Mouse (Mus musculus) heart, postnatal 25 days (tissue): ENCODE data around the gene Satb2. TPM values are rescaled to one million over a fixed set of nuclear protein-coding genes. Genes with fewer than 3 reads are reported as not detected.

Source experiments
- DNase-seq: peaks from one replicate; pipeline ENCODE4 v3.0.0; 2022; ENCODE audit warnings: low spot score
- intact Hi-C: fragments of 180-260 bp; cut with DNase I; formaldehyde crosslinking; loops from one replicate; pipeline ENCODE4 v1.15.1; 2025
- total RNA-seq, 2 experiments: library from RNA; stranded (reverse); gene quantifications; 2 replicates each; pipeline ENCODE4 v1.2.3; 2021

Gene Satb2
- total RNA-seq, 2 experiments from 2014 or later = 0.34 to 0.39 TPM

- intact Hi-C loops = loop anchor here (5.0 kb wide), 1 partner anchor 1083 kb away; no protein-coding TSS in a partner anchor
Observed at GRCm38 (mm10) chr1:56975546-56975945, 2.9 kb downstream of the Satb2 start.

GRCm38 (mm10) chr1:56974187-56974586 lies 4.3 kb downstream of the Satb2 start:
- intact Hi-C loops = no loop called here
- DNase-seq = no peak

More at GRCm38 (mm10) chr1:56975546-56975945, 2.9 kb downstream of the Satb2 start:
- no peak for DNase-seq

- no peak for DNase-seq
- intact Hi-C loops = no loop called here
Observed at GRCm38 (mm10) chr1:56973593-56973950, 4.9 kb downstream of the Satb2 start.

- intact Hi-C loops = no loop called here
- peak; percentile 87 for DNase-seq
Observed at GRCm38 (mm10) chr1:56972950-56973592, 5.4 kb downstream of the Satb2 start.

GRCm38 (mm10) chr1:56972251-56972949 lies 6.0 kb downstream of the Satb2 start:
- DNase-seq = peak; percentile 30
- intact Hi-C loops = no loop called here

- intact Hi-C loops = no loop called here
Observed at GRCm38 (mm10) chr1:56971942-56972250, 6.6 kb downstream of the Satb2 start.

GRCm38 (mm10) chr1:56971441-56971861 lies 7.0 kb downstream of the Satb2 start:
- intact Hi-C loops = no loop called here

More at GRCm38 (mm10) chr1:56971942-56972250, 6.6 kb downstream of the Satb2 start:
- DNase-seq = no peak

GRCm38 (mm10) chr1:56970740-56971141 lies 7.7 kb downstream of the Satb2 start:
- intact Hi-C loops = no loop called here
- DNase-seq = no peak

More at GRCm38 (mm10) chr1:56971441-56971861, 7.0 kb downstream of the Satb2 start:
- DNase-seq = no peak

- intact Hi-C loops = no loop called here
- no peak for DNase-seq
Observed at GRCm38 (mm10) chr1:56969364-56970360, 8.8 kb downstream of the Satb2 start.

GRCm38 (mm10) chr1:56965879-56966579 lies 12.4 kb downstream of the Satb2 start:
- intact Hi-C loops = no loop called here
- DNase-seq = no peak

GRCm38 (mm10) chr1:56964493-56964892 lies 14.0 kb downstream of the Satb2 start:
- intact Hi-C loops = no loop called here
- DNase-seq = no peak

- DNase-seq = no peak
- intact Hi-C loops = no loop called here
Observed at GRCm38 (mm10) chr1:56963291-56963690, 15.2 kb downstream of the Satb2 start.

- intact Hi-C loops = no loop called here
- no peak for DNase-seq
Observed at GRCm38 (mm10) chr1:56958996-56959395, 19.5 kb downstream of the Satb2 start.

GRCm38 (mm10) chr1:56957942-56958341 lies 20.5 kb downstream of the Satb2 start:
- intact Hi-C loops = no loop called here
- no peak for DNase-seq

GRCm38 (mm10) chr1:56956811-56957210 lies 21.6 kb downstream of the Satb2 start:
- intact Hi-C loops = no loop called here
- no peak for DNase-seq

- intact Hi-C loops = no loop called here
- DNase-seq = no peak
Observed at GRCm38 (mm10) chr1:56955739-56956085, 22.7 kb downstream of the Satb2 start.

- DNase-seq = no peak
- intact Hi-C loops = no loop called here
Observed at GRCm38 (mm10) chr1:56955055-56955738, 23.3 kb downstream of the Satb2 start.

- no peak for DNase-seq
- intact Hi-C loops = no loop called here
Observed at GRCm38 (mm10) chr1:56953538-56953937, 24.9 kb downstream of the Satb2 start.

- no peak for DNase-seq
- intact Hi-C loops = no loop called here
Observed at GRCm38 (mm10) chr1:56951980-56952379, 26.5 kb downstream of the Satb2 start.
